Mouse (Mus musculus) splenic B cell, adult 2 months (primary cell): ENCODE data around the gene Cks1brt.
"Not testable (repeated sequence)": the region's sequence is repeated elsewhere in the genome, so short reads cannot be mapped to it uniquely, and the experiment has no call there.

Experiments
- DNase-seq: peaks from one replicate; pipeline ENCODE4 v3.0.0-alpha.2; 2011; ENCODE audit warnings: low read depth, low spot score
- H3K27me3 ChIP-seq: 2 replicates; pipeline ENCODE4 v1.6.1; 2012; ENCODE audit warnings: mild to moderate bottlenecking, low read length, moderate library complexity, mixed read lengths; ENCODE audit not compliant: control insufficient read depth, poor library complexity, insufficient read depth, severe bottlenecking
- H3K36me3 ChIP-seq: 2 replicates; pipeline ENCODE4 v1.6.1; 2012; ENCODE audit warnings: mild to moderate bottlenecking, low read length, moderate library complexity, mixed read lengths; ENCODE audit not compliant: control insufficient read depth, poor library complexity, insufficient read depth, severe bottlenecking

The Cks1brt gene

DNA sequence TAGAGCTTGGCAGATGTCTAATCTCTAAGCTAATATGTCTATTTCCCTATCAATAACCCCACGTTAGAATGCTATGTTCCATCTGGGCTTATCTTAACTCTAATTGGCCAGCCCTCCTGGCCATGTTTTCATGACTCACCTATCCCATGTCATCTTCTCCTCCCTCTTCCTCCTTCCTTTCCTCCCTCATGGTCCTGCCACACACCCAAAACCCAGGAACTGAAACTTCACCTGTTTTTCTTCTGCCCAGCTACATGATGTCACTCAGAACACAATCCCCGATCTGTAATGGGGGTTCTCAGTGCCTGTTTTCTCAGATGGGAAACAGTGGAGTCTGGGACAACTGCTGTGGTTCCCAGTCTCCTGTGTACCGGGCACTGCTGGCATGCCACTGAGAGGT lies at the start of gene Cks1brt:
Gene Cks1brt, plus strand, starts transcription at position 301 of the 400 bp plus-strand sequence.
- Histone ChIP-seq H3K27me3 (no peaks in the 10 kb centered on the region), H3K36me3 (no peaks in the 10 kb centered on the region)
- no peak for DNase-seq

DNA sequence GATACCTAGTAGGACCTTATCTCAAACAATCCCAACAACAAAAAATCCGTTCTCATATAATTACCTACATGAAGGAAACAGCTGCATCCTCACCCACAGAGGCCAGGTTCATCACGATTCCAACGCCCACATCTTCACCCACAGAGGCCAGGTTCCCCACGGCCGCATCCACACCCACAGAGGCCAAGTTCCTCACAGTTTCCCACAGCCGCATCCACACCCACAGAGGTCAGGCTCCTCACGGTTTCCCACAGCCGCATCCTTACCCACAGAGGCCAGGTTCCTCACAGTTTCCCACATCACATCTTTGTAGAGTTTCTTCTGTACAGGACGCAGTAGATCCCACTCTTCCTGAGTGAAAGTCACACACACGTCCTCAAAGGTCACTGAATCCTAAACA lies 38.5 kb upstream of the Cks1brt start:
- DNase-seq = no peak
- Histone ChIP-seq H3K27me3 (no peaks in the 10 kb centered on the region), H3K36me3 (no peaks in the 10 kb centered on the region)

DNA sequence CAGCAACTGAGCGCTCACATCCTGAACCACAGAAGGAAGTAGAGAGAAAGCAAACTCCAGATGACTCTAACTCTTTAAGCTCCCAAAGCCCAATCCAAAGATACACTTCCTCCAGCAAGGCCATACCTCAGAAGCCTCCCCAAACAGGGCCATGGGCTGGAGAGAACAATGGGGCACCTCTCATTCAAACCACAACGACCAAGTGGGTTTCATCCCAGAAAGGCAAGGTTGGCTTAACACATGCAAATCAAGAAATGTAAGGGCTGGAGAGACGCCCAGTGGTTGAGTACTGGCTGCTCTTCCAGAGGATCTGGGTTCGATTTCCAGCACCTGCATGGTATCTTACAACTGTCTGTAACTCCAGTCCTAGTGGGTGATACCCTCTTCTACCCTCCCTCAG lies 36.2 kb upstream of the Cks1brt start:
- DNase-seq = no peak
- H3K27me3 ChIP-seq = no peaks in the 10 kb centered on the region
- no peaks in the 10 kb centered on the region for H3K36me3 ChIP-seq

DNA sequence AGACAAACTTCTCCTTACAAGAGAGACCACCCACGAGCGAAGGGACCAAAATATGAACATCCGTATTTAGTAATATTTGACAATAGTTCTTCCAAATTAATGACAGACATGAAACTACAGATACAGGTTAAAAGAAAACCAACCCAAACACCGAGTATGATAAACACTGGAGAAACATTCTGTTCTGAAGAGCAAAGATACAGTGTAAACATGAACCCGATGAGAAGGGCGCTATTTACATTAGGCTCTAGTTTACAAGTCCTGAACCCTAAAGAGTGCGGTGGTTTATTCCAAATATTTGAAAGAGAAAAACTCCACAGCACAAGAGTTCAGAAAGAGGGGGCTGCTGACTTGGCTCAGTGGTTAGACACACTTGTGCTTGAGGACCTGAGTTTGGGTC lies 34.7 kb upstream of the Cks1brt start:
- no peaks in the 10 kb centered on the region for H3K27me3 ChIP-seq
- H3K36me3 ChIP-seq = no peaks in the 10 kb centered on the region
- no peak for DNase-seq

DNA sequence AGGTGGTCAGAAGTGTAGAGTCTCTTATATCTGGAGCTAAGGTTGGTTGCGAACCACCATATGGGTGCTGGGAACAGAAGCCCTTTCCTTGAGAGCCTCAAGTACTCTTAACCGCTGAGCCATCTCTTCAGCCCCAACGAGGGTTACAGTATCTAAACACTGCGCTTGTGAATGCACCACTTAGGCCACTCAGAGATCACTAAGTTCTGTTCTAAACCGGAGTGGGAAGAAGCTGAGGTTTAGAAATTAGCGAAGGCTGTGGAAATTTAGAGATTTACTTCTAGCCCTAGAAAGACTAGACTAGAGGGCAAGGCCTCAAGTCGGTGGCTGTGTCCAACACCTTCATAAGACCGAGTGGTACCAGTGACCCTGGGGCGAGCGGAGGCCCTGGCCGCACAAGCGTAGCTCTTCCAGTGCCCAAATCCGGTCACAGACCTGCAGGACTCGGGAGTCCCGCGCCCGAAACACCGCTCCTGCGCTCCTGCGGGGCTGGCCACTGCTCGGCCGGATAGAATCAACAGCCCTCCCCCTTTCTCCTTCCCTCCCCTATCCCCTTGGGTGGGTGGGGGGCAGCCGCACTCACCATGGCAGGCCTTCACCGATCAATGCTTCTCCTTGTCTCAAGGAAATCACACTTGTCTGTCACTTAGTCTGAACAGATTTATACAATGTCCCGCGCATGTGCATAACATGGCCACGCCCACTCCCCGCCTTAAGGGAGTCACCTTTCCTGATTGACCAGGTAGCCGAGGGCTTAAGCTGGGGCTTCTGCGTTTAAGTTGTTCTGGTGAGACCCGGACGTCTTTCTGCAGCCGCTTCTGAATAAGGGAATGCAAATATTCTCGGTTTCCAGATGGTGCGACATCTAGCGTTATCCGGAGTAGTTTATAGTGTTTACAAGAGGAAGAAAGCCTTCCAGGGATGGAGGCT lies 32.4 kb upstream of the Cks1brt start:
- peak; percentile 59 for DNase-seq
- Histone ChIP-seq H3K36me3 (no peaks in the 10 kb centered on the region), H3K27me3 (no peaks in the 10 kb centered on the region)

DNA sequence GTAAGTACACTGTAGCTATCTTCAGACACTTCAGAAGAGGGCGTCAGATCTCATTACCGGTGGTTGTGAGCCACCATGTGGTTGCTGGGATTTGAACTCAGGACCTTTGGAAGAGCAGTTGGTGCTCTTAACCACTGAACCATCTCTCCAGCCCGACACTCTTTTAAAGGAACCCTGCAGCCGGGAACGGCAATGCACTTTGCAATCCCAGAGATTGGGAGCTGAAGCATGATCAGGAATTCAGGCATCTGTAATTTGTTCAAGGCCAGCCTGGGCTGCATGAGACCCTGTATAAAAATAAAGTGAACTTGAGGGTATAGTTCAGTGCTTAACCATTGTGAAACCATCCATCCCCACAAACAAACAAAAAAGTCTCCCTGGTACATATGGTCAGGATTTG lies 31.5 kb upstream of the Cks1brt start:
- H3K27me3 ChIP-seq, DNase-seq, H3K36me3 ChIP-seq: not testable (repeated sequence)

DNA sequence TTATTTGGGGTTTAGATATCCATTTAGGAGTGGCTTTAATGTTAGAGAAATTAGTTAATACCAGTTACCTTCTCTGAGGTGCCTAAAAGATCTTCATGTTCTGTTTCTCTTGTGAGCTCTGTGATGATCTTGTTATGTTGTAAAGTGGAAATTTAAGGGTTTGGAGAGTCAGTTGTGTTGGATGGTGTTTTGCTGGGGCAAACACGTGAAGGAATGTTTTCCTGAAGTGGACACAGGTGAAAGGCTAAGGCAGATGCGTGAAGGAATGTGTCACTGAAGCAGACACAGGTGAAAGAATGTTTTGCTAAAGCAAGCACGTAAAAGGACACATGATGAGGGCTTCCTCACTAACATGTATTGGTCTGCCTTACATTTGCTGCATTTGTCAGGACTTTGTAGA lies 28.7 kb upstream of the Cks1brt start, which contains the start of gene Zfp791:
Gene Zfp791, minus strand, starts transcription at position 101 of the 400 bp plus-strand sequence.
- no peak for DNase-seq
- Histone ChIP-seq H3K27me3 (no peaks in the 10 kb centered on the region), H3K36me3 (no peaks in the 10 kb centered on the region)

DNA sequence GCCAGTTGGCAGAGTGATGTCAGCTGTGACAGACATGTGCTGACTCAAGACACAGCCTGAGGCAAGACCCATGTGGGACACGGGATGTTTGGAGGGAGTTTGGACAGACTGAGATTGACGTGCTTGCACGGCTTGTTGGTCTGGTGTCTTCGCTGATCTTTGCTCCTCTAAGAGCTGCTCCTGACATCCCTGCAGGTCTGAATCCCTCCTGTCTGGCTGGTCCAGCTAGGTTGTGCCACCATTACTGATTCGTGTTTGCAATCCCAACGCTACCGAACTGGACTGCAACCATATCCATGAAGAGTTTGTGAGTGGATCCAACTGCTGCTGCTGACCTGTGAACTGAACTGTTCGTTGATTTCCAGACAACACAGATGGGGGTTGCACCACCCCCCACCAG lies 28.0 kb upstream of the Cks1brt start:
- no peaks in the 10 kb centered on the region for H3K27me3 ChIP-seq
- no peaks in the 10 kb centered on the region for H3K36me3 ChIP-seq
- no peak for DNase-seq

DNA sequence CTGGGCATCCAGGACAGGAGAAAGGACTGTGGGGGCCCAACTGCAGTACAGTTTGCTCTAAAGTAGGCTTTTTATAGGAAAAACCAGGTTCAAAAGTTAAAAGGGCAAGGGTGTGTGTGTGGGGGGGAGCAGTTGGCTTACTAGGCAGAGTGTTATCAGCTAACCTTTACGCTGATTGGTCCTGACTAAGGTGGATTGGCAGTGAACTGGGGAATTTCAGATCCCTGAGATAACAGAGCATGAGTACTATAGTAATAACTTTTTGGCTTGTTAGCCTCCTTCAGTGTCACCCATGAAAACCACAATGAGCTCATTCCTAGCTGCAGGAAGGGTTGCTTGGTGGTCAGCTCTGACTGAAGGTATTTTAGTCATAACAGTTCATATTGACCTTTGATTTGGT lies 19.4 kb upstream of the Cks1brt start:
- no peak for DNase-seq
- Histone ChIP-seq H3K36me3 (no peaks in the 10 kb centered on the region), H3K27me3 (no peaks in the 10 kb centered on the region)

DNA sequence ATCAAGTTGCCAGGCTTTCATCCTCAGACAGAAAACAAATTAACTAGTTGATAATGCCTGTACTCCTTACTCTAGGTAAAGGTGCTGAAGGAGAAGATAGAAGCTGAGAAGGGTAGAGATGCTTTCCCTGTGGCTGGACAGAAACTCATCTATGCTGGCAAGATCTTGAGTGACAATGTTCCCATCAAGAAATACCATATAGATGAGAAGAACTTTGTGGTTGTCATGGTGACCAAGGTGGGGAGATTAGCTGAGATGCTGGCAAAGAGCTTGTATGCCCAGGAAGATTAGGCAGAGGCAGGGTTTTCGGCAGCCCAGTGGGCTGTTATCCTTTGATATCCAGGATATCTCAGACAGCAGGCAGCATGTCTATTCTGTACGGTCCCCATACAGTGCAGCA lies 16.0 kb upstream of the Cks1brt start:
- H3K36me3 ChIP-seq, DNase-seq, H3K27me3 ChIP-seq: not testable (repeated sequence)

DNA sequence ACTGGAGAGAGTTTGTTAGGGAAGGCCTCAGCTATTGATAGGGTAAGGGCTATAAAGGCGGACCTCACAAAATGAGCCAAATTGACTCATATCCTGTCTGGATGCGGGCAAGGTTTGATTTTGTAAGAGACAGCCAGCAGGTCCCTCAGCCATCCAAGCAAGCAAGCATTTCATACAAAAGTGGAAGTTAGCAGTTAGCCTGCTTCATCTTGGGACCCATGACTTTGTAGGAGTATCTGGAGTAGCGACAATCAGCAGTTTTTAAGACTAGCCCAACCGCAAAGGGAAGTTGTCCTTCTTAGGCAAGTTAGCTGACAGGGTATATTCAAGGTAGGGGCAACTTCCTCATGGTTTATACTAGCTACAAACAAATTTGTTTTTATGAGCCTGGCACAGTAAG lies 9.2 kb upstream of the Cks1brt start:
- Histone ChIP-seq H3K36me3 (no peaks in the 10 kb centered on the region), H3K27me3 (no peaks in the 10 kb centered on the region)
- DNase-seq = no peak

DNA sequence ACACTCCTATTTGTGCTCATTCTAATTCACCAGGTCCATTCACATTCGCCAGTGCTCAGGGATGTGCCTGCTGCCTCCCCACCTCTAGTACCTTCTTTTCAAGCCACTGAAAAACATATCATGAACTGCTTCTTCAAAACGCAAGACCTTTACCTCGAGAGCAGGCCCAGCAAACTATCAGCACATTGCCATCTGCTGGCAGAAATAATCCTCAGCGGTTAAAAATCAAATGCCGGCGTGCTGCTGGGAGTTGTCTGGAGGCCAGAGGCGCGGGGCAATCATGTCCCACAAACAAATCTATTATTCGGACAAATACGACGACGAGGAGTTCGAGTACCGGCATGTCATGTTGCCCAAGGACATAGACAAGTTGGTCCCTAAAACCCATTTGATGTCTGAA lies 19.6 kb downstream of the Cks1brt start:
- Histone ChIP-seq H3K27me3 (no peaks in the 10 kb centered on the region), H3K36me3 (no peaks in the 10 kb centered on the region)
- peak; percentile 37 for DNase-seq

DNA sequence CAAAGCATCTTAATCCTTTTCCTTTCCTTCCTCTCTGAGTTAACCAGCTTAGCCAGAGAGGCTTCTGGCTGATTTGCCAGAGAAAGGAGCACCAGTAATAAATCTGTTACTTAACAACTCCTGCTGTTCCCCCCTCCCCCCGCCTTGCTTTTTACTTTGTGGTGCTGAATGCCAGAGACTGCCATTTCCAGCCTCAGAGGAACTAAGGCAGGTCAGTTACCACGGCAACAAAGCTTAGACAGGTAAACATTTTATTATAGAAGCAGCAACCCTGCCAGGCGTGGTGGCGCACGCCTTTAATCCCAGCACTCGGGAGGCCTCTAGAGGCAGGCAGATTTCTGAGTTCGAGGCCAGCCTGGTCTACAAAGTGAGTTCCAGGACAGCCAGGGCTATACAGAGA lies 24.2 kb downstream of the Cks1brt start:
- Histone ChIP-seq H3K27me3 (no peaks in the 10 kb centered on the region), H3K36me3 (no peaks in the 10 kb centered on the region)
- no peak for DNase-seq

DNA sequence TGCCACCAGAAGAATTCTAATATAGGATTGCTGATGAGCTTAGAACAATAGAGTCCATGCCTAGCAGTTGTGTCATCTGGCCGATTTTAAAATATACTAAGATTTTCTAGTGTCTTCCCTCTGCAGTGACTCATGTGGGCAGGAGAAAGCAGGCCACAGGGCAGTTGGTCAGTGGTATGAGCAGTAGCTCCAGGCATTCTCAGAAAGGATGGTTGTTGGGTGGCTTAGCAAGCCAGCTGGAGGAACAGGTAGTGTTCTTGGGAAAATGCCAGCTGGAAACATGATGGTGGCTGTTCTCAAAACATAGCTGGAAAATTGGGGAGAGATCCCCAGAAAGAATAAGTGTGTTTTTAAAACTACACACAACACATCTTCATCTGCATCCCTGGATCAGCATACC lies 40.6 kb downstream of the Cks1brt start:
- H3K27me3 ChIP-seq = no peaks in the 10 kb centered on the region; the same call in 1 of the 2 replicates
- H3K36me3 ChIP-seq = no peaks in the 10 kb centered on the region
- no peak for DNase-seq

DNA sequence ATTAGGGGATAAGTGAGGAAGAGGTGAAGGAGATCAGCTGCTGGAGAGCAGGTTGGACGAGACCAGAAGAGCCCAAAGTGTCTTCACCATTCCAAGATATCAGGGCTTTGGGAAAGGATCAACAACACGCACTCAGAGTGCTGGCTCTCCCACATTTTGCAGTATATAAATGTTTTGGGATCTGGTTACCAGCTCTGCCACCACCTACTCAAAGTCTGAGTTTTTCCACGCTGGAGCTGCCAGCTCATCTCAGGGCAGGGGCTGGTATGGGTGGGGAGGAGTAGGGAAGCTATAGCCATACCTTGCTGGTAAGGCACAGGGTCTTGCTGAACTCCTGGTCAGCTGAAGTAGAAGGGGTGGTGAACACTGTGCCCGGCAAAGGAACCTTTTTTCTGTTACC lies 68.5 kb downstream of the Cks1brt start:
- no peaks in the 10 kb centered on the region for H3K36me3 ChIP-seq
- DNase-seq = no peak
- H3K27me3 ChIP-seq = no peaks in the 10 kb centered on the region

DNA sequence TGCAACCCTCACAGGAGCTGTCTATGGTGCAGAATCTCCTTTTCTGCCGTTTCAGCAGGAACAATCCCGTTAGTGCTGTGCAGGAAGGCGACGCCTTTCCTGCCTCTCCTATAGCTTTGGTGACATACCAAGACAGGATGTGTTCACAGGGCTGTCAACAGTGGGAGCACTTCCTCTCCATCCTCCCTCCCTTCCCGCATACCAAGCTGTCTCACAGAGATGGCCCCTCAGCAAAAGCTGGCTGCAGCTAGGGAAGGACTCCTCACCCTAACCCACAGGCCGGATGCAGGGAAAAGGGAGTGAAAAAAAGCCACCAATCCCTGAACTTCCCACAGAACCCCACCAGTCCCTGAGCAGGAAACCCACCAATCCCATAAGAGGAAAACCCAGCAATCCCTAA lies 69.3 kb downstream of the Cks1brt start:
- H3K27me3 ChIP-seq = no peaks in the 10 kb centered on the region
- no peaks in the 10 kb centered on the region for H3K36me3 ChIP-seq
- DNase-seq = no peak
